Mouse (Mus musculus): ENCODE results near the gene Gsta4.
"Not testable (repeated sequence)": the region's sequence is repeated elsewhere in the genome, so short reads cannot be mapped to it uniquely, and the experiment has no call there.

The Gsta4 gene

DNA sequence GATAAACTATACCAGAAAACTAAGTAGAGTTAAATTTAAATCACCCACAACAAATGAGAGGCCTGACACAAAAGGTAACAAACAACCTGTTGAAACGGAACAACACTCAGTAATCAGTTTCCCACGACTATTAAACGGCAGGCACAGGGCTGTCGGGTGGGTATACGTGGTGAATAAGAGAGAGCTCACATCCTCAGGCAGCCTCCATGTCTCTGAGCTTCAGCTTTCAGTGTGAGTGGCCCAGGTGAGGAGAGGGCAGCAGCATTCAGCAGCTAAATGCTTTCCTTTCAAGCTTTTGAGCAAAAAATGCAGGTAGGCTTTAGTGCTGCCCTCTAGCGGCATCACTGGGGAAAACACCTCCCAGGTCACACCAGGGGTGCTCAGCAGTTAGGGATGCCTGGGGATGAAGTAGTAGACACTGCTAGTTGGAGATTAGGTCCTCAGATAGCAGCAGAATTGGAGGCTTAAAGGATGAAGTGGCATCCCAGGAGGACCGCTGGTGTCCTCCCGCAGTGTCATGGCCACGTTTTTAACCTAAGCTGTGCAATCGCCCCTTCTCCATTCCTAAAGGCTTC lies 50.6 kb downstream of the Gsta4 start:
- not testable (repeated sequence) for DNase-seq (ENCODE audit: low spot score)

DNA sequence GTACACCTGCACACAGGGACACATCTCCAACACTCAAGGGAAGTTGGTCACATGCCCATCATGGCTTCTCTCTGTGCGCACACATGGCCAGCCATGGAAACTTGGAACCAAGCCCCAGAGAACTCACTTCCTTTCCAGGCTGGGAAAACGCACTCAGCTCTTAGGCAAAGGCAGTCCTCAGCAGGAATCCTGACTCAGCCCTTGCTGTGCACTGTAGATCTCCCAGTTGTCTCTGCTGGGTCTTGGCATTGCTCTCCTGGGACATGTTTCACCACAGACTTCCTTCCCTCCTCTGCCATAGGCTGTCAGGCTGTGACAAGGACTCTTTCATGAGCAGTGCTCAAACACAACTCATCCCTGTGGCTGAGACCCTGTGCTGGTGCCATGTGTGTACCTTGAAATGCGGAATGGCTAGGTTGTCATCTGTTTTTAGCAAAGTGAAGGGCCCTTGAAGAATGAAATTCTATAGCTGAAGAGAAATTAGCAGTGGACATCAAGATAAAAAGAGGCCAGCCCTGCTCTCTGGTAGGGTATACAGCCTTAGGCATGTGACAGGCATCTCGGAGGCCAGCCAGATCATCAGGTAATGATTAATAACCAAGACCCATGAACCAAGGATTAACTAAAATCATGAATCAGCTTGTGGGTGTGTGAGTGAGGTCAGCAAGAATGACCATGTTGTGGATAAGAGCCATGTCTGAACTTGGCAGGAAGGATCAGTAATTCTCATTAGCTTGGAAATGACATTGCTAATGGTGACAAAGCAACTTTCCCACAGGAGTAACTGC lies 73.3 kb downstream of the Gsta4 start:
- not testable (repeated sequence) for DNase-seq (ENCODE audit: low spot score)

DNA sequence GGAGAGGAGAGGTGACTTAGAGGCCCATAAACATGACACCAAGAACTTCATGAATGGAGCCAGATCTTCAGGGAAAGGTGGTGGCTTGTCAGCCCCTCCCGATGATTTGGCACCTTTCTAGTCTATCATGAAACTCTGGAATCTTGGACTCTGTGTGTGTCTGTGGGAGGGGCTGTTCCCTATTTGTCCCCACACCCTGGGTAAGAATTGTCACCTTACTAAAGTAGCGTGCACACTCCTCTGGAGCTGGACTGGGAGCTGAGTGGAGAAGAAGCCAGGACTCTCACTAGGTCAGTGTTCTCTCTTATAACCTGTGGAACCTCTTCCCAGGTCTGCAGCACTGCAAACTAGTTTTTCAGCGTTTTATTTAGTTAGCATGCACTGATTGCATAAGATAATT lies 74.3 kb downstream of the Gsta4 start, which contains the start of gene Gm3776:
TSS of gene Gm3776 (plus strand) at position 216 of the 400 bp plus-strand sequence.
- DNase-seq (ENCODE audit: low spot score) = not testable (repeated sequence)

Data from testis, postnatal 10 days (tissue).